Comparison of ENCODE assay signal across 15 mouse cellular contexts in genomic region chr10:77629970-77630369, GRCm38 (mm10). TPM values are rescaled to one million over a fixed set of nuclear protein-coding genes. Genes with fewer than 3 reads are reported as not detected.
A peak's percentile ranks its signal among the peaks of the same experiment; 100 is the strongest.
DNase-seq lines count a peak whose midpoint lies in the region; ATAC-seq and TF ChIP-seq lines count a peak whose summit lies in the region.
"Had no signal": no experiment of that assay in that cellular context is flagged by ENCODE, and none has a peak within 500 bp of the region (broad histone marks: within the 10 kb centered on the region; RNA-seq: fewer than 3 reads in every experiment).

No protein-coding gene starts in this region.

- no peaks in the 10 kb centered on the region for H3K9me3 ChIP-seq in heart, embryonic 10.5 days
- H3K9me3 ChIP-seq in lung, postnatal 0 days (ENCODE audit: low read length) = no peaks in the 10 kb centered on the region
- H3K9me3 ChIP-seq in E14TG2a.4 (ENCODE audit: low read length) = no peaks in the 10 kb centered on the region
- H3K9me3 ChIP-seq: embryonic facial prominence, embryonic 10.5 days; G1E; neural tube, embryonic 12.5 days had no signal

- no peak for TF ChIP-seq POLR2A in heart, adult 2 months (IDR thresholded peaks at IDR 0.05; ENCODE audit: insufficient read depth, low read depth, low read length)

- H3K4me3 ChIP-seq in heart, adult 2 months = no peak overlapping the region
- no peak overlapping the region for H3K4me3 ChIP-seq in heart, embryonic 10.5 days
- no peak overlapping the region for H3K4me3 ChIP-seq in lung, postnatal 0 days (ENCODE audit: low read depth, low read length)
- no peak overlapping the region for H3K4me3 ChIP-seq in E14TG2a.4 (replicated peaks; ENCODE audit: low read length)
- H3K4me3 ChIP-seq: embryonic facial prominence, embryonic 10.5 days; neural tube, embryonic 12.5 days had no signal

- H3K27me3 ChIP-seq in heart, adult 2 months (ENCODE audit: control insufficient read depth, insufficient read depth, low read length) = no peaks in the 10 kb centered on the region
- no peaks in the 10 kb centered on the region for H3K27me3 ChIP-seq in heart, embryonic 10.5 days (ENCODE audit: insufficient read depth, poor library complexity, severe bottlenecking)
- no peaks in the 10 kb centered on the region for H3K27me3 ChIP-seq in lung, postnatal 0 days (replicated peaks; ENCODE audit: insufficient read depth, low read length)
- no peaks in the 10 kb centered on the region for H3K27me3 ChIP-seq in E14TG2a.4 (ENCODE audit: insufficient read depth, low read length)
- H3K27me3 ChIP-seq: neural tube, embryonic 12.5 days had no signal

- peak; percentile 37 for TF ChIP-seq CTCF in heart, adult 2 months (IDR thresholded peaks at IDR 0.05)
- peak; percentile 49 for TF ChIP-seq CTCF in lung, postnatal 0 days (IDR thresholded peaks at IDR 0.05)
- peak; percentile 7 for TF ChIP-seq CTCF in E14TG2a.4 (conservative IDR thresholded peaks at IDR 0.05; ENCODE audit: low read length)

- intact Hi-C loops in heart, adult 2 months (cut with DNase I) = loop anchor here (5.0 kb wide), 4 partner anchors 113 to 247 kb away; partner anchors contain the start of genes Fam207a, Gm19668 and Gm9639

- no peak overlapping the region for H3K4me2 ChIP-seq in lung, postnatal 0 days (replicated peaks; ENCODE audit: low read depth, low read length)
- H3K4me2 ChIP-seq: neural tube, embryonic 12.5 days had no signal

- H3K9ac ChIP-seq in heart, adult 2 months (ENCODE audit: low read depth, low read length) = no peak overlapping the region
- H3K9ac ChIP-seq in lung, postnatal 0 days (replicated peaks; ENCODE audit: low read depth) = no peak overlapping the region
- H3K9ac ChIP-seq: neural tube, embryonic 12.5 days had no signal

- TF ChIP-seq EP300 in heart, adult 2 months (IDR thresholded peaks at IDR 0.05; ENCODE audit: insufficient read depth, low read depth, low read length) = no peak
- no peak for TF ChIP-seq EP300 in lung, postnatal 0 days (IDR thresholded peaks at IDR 0.05)

- WGBS in heart, adult 2 months = 77% methylated on average over 1 of the region's 1 CpGs
- 88% methylated on average over 1 of the region's 1 CpGs for WGBS in heart, embryonic 10.5 days
- 95% methylated on average over 1 of the region's 1 CpGs for WGBS in lung, postnatal 0 days

- no peak overlapping the region for H3K27ac ChIP-seq in heart, adult 2 months
- no peak overlapping the region for H3K27ac ChIP-seq in heart, embryonic 10.5 days
- H3K27ac ChIP-seq in lung, postnatal 0 days (ENCODE audit: low read length) = no peak overlapping the region
- H3K27ac ChIP-seq: embryonic facial prominence, embryonic 10.5 days; neural tube, embryonic 12.5 days had no signal

- ATAC-seq in lung, postnatal 0 days = no peak

- 0 out of 2 replicates have a peak, but pooled peaks cover 3% of the 10 kb centered on the region for H3K36me3 ChIP-seq in heart, adult 2 months (ENCODE audit: control insufficient read depth, insufficient read depth, low read length)
- H3K36me3 ChIP-seq in heart, embryonic 10.5 days = peaks cover 40% of the 10 kb centered on the region
- peaks cover 9% of the 10 kb centered on the region; the same call in 1 of the 2 replicates for H3K36me3 ChIP-seq in lung, postnatal 0 days (ENCODE audit: insufficient read depth, low read length)
- H3K36me3 ChIP-seq in E14TG2a.4 (ENCODE audit: insufficient read depth, low read length) = peaks cover 75% of the 10 kb centered on the region

- H3K79me2 ChIP-seq in heart, adult 2 months (replicated peaks; ENCODE audit: control insufficient read depth, insufficient read depth, low read length) = peaks cover 8% of the 10 kb centered on the region

- peaks cover 23% of the 10 kb centered on the region for H3K4me1 ChIP-seq in heart, adult 2 months (ENCODE audit: control insufficient read depth, insufficient read depth, low read length)
- peaks cover 28% of the 10 kb centered on the region for H3K4me1 ChIP-seq in heart, embryonic 10.5 days
- peaks cover 17% of the 10 kb centered on the region for H3K4me1 ChIP-seq in lung, postnatal 0 days (ENCODE audit: insufficient read depth, low read depth, low read length)
- peaks cover 41% of the 10 kb centered on the region for H3K4me1 ChIP-seq in E14TG2a.4 (replicated peaks; ENCODE audit: low read depth, low read length)

- no peak for DNase-seq in heart, adult 2 months
- no peak for DNase-seq in heart, embryonic 10.5 days (ENCODE audit: low spot score)
- DNase-seq in lung, postnatal 0 days (ENCODE audit: low spot score) = no peak
- no peak for DNase-seq in lung, postnatal 36 days
- DNase-seq in naive thymus-derived CD4-positive, alpha-beta T cell, adult 2 months (ENCODE audit: low read depth) = peak; percentile 56
- DNase-seq in ovary, postnatal 10 days (ENCODE audit: low spot score) = no peak
- no peak for DNase-seq in ovary, postnatal 14 days (ENCODE audit: low spot score)
- DNase-seq: gastrocnemius, postnatal 36 days; heart, postnatal 36 days; right cerebral cortex, postnatal 14 days had no signal

RNA-seq across cellular contexts. Expression of gene Ube2g2, which starts 7.9 kb away (rescaled TPM):
- 10 to 100 TPM; 74.6 to 80.9 TPM for total RNA-seq in heart, adult 2 months (2021)
- 53.5 and 69.7 TPM in 2 replicates for polyA plus RNA-seq in heart, adult 2 months (2012; rRNA removed)
- polyA plus RNA-seq in heart, embryonic 10.5 days (2016; fragmentation: Nextera tagmentation; extraction: Ambion mirVana) = 83.1 and 92.1 TPM in 2 replicates
- polyA plus RNA-seq in lung, postnatal 0 days (2015; fragmentation: Nextera tagmentation; extraction: Ambion mirVana) = 59.8 and 65.6 TPM in 2 replicates

RNA-seq across cellular contexts. Expression of gene Gm49325, which starts 24.0 kb away (rescaled TPM):
- total RNA-seq in heart, adult 2 months (2021) = 10 to 100 TPM; 15.5 to 15.8 TPM
- polyA plus RNA-seq in heart, adult 2 months (2012; rRNA removed) = not detected in 2 replicates
- polyA plus RNA-seq in heart, embryonic 10.5 days (2016; fragmentation: Nextera tagmentation; extraction: Ambion mirVana) = 2.1 and 2.7 TPM in 2 replicates
- 4.9 and 6.4 TPM in 2 replicates for polyA plus RNA-seq in lung, postnatal 0 days (2015; fragmentation: Nextera tagmentation; extraction: Ambion mirVana)
- total RNA-seq: G1E had no signal
- polyA plus RNA-seq: forebrain, embryonic 11.5 days; G1E had no signal

RNA-seq across cellular contexts. Expression of gene Sumo3, which starts 24.1 kb away (rescaled TPM):
- total RNA-seq in heart, adult 2 months (2021) = 10 to 100 TPM; 66.4 to 67.8 TPM
- polyA plus RNA-seq in heart, adult 2 months (2012; rRNA removed) = 122 and 167 TPM in 2 replicates
- polyA plus RNA-seq in heart, embryonic 10.5 days (2016; fragmentation: Nextera tagmentation; extraction: Ambion mirVana) = 235 and 306 TPM in 2 replicates
- 185 and 209 TPM in 2 replicates for polyA plus RNA-seq in lung, postnatal 0 days (2015; fragmentation: Nextera tagmentation; extraction: Ambion mirVana)

RNA-seq across cellular contexts. Expression of gene Pttg1ip, which starts 48.5 kb away (rescaled TPM):
- total RNA-seq in heart, adult 2 months (2021) = 100 to 1,000 TPM; 131 to 132 TPM
- 119 and 168 TPM in 2 replicates for polyA plus RNA-seq in heart, adult 2 months (2012; rRNA removed)
- 94.9 and 97.0 TPM in 2 replicates for polyA plus RNA-seq in heart, embryonic 10.5 days (2016; fragmentation: Nextera tagmentation; extraction: Ambion mirVana)
- polyA plus RNA-seq in lung, postnatal 0 days (2015; fragmentation: Nextera tagmentation; extraction: Ambion mirVana) = 189 and 207 TPM in 2 replicates

RNA-seq across cellular contexts. Expression of gene Tspear, which starts 56.4 kb away (rescaled TPM):
- total RNA-seq in heart, adult 2 months (2021) = not detected
- polyA plus RNA-seq in heart, adult 2 months (2012; rRNA removed) = not detected in 2 replicates
- 0.14 and 0.38 TPM in 2 replicates for polyA plus RNA-seq in heart, embryonic 10.5 days (2016; fragmentation: Nextera tagmentation; extraction: Ambion mirVana)
- 0.12 and 0.13 TPM in 2 replicates for polyA plus RNA-seq in lung, postnatal 0 days (2015; fragmentation: Nextera tagmentation; extraction: Ambion mirVana)
- total RNA-seq: G1E; gastrocnemius, postnatal 36 days; heart, postnatal 36 days had no signal
- polyA plus RNA-seq: G1E had no signal
